Mouse (Mus musculus) stomach, embryonic 16.5 days (tissue): ENCODE data around the gene Tor1a. TPM values are rescaled to one million over a fixed set of nuclear protein-coding genes. Genes with fewer than 3 reads are reported as not detected.
A peak's percentile ranks its signal among the peaks of the same experiment; 100 is the strongest.
"Not testable (repeated sequence)": the region's sequence is repeated elsewhere in the genome, so short reads cannot be mapped to it uniquely, and the experiment has no call there.

Source experiments
- ATAC-seq: fragments of 200-750 bp; cut with Nextera tagmentation; 2 replicates; pipeline ENCODE4 v1.8.0; 2017; ENCODE audit warnings: moderate number of reproducible peaks, moderate TSS enrichment; ENCODE audit not compliant: insufficient read depth, low FRiP score
- H3K27ac ChIP-seq: fragments of 300-500 bp; sonication (generic); 2 replicates; pipeline ENCODE4 v1.5.1; 2014; ENCODE audit warnings: low read length
- H3K27me3 ChIP-seq: fragments of 300-500 bp; sonication (generic); 2 replicates; pipeline ENCODE4 v1.6.1; 2014; ENCODE audit warnings: low read length, control low read depth, mixed read lengths; ENCODE audit not compliant: control insufficient read depth, insufficient read depth
- H3K36me3 ChIP-seq: fragments of 300-500 bp; sonication (generic); 2 replicates; pipeline ENCODE4 v1.6.1; 2014; ENCODE audit warnings: low read length; ENCODE audit not compliant: control insufficient read depth, insufficient read depth
- H3K4me1 ChIP-seq: fragments of 300-500 bp; sonication (generic); 2 replicates; pipeline ENCODE4 v1.6.1; 2014; ENCODE audit warnings: low read length, control low read depth, mixed read lengths; ENCODE audit not compliant: control insufficient read depth, insufficient read depth
- H3K4me2 ChIP-seq: fragments of 300-500 bp; sonication (generic); 2 replicates; pipeline ENCODE4 v1.6.1; 2014; ENCODE audit warnings: low read depth, low read length, mixed read lengths
- H3K4me3 ChIP-seq: fragments of 300-500 bp; sonication (generic); replicated peaks from 2 replicates; pipeline ENCODE4 v1.5.1; 2014; ENCODE audit warnings: mild to moderate bottlenecking, low read length
- H3K9ac ChIP-seq: fragments of 300-500 bp; sonication (generic); 2 replicates; pipeline ENCODE4 v1.6.1; 2014; ENCODE audit warnings: low read length
- H3K9me3 ChIP-seq: fragments of 300-500 bp; sonication (generic); replicated peaks from 2 replicates; pipeline ENCODE4 v1.6.1; 2016; ENCODE audit warnings: low read length, control low read depth; ENCODE audit not compliant: control insufficient read depth
- whole genome bisulfite sequencing: fragments of 180-500 bp; shearing (Covaris S2); extraction: QIAGEN DNeasy Blood & Tissue Kit; methylation state at CpG from one replicate; pipeline ENCODE4 v1.1.7; 2014; 5-methylcytosine and 5-hydroxymethylcytosine counted together
- polyA plus RNA-seq: library from polyadenylated mRNA; unstranded; fragments of >200 nt; fragmentation: Nextera tagmentation; extraction: Ambion mirVana; gene quantifications from 2 replicates; pipeline ENCODE4 v1.2.1, GENCODE M21; 2015

Gene Tor1a
- polyA plus RNA-seq, 1 experiment from 2014 or later = 75.1 TPM

GRCm38 (mm10) chr2:30938574-30938991 lies 29.1 kb downstream of the Tor1a start:
- Histone ChIP-seq H3K4me2 (no peak overlapping the region), H3K27ac (peak overlapping the region; percentile 48; the same call in 1 of the 2 replicates)
- WGBS = 31% methylated on average over 4 of the region's 4 CpGs

GRCm38 (mm10) chr2:30937731-30938130 lies 30.0 kb downstream of the Tor1a start:
- ATAC-seq = no peak
- no peak overlapping the region for H3K9ac ChIP-seq
- H3K36me3 ChIP-seq = no peaks in the 10 kb centered on the region
- H3K4me3 ChIP-seq = no peak overlapping the region
- H3K4me2 ChIP-seq = no peak overlapping the region
- H3K27me3 ChIP-seq = no peaks in the 10 kb centered on the region
- no peaks in the 10 kb centered on the region for H3K4me1 ChIP-seq
- 60% methylated on average over 8 of the region's 8 CpGs for WGBS
- no peak overlapping the region for H3K27ac ChIP-seq
- no peaks in the 10 kb centered on the region for H3K9me3 ChIP-seq

More at GRCm38 (mm10) chr2:30938574-30938991, 29.1 kb downstream of the Tor1a start:
- Histone ChIP-seq H3K4me3 (no peak overlapping the region), H3K9ac (no peak overlapping the region), H3K36me3 (no peaks in the 10 kb centered on the region), H3K27me3 (no peaks in the 10 kb centered on the region), H3K4me1 (no peaks in the 10 kb centered on the region), H3K9me3 (no peaks in the 10 kb centered on the region)
- ATAC-seq = no peak

- H3K27ac ChIP-seq = no peak overlapping the region
- H3K4me1 ChIP-seq = 0 out of 2 replicates have a peak, but pooled peaks cover 2% of the 10 kb centered on the region
- H3K9me3 ChIP-seq = no peaks in the 10 kb centered on the region
- no peak overlapping the region for H3K9ac ChIP-seq
- no peak for ATAC-seq
- H3K4me2 ChIP-seq = no peak overlapping the region
- H3K4me3 ChIP-seq = no peak overlapping the region
- no peaks in the 10 kb centered on the region for H3K27me3 ChIP-seq
- WGBS = 76% methylated on average over 3 of the region's 3 CpGs
- H3K36me3 ChIP-seq = no peaks in the 10 kb centered on the region
Observed at GRCm38 (mm10) chr2:30936808-30937207, 30.9 kb downstream of the Tor1a start.

GRCm38 (mm10) chr2:30933917-30934450 lies 33.7 kb downstream of the Tor1a start:
- Histone ChIP-seq H3K36me3 (no peaks in the 10 kb centered on the region), H3K4me2 (no peak overlapping the region), H3K27me3 (no peaks in the 10 kb centered on the region), H3K27ac (no peak overlapping the region), H3K9ac (no peak overlapping the region), H3K4me3 (no peak overlapping the region), H3K4me1 (peaks cover 12% of the 10 kb centered on the region), H3K9me3 (no peaks in the 10 kb centered on the region)
- no peak; the same call in 1 of the 2 replicates for ATAC-seq
- WGBS = 22% methylated on average over 7 of the region's 7 CpGs

- no peaks in the 10 kb centered on the region for H3K36me3 ChIP-seq
- WGBS = 69% methylated on average over 6 of the region's 6 CpGs
- no peak for ATAC-seq
Observed at GRCm38 (mm10) chr2:30933032-30933431, 34.7 kb downstream of the Tor1a start.

GRCm38 (mm10) chr2:30931922-30932321 lies 35.8 kb downstream of the Tor1a start:
- Histone ChIP-seq H3K27me3 (no peaks in the 10 kb centered on the region), H3K36me3 (no peaks in the 10 kb centered on the region), H3K9me3 (no peaks in the 10 kb centered on the region), H3K4me1 (peaks cover 25% of the 10 kb centered on the region), H3K4me2 (no peak overlapping the region), H3K27ac (no peak overlapping the region), H3K9ac (no peak overlapping the region), H3K4me3 (no peak overlapping the region)
- 83% methylated on average over 3 of the region's 3 CpGs for WGBS
- no peak for ATAC-seq

More at GRCm38 (mm10) chr2:30933032-30933431, 34.7 kb downstream of the Tor1a start:
- Histone ChIP-seq H3K9ac (no peak overlapping the region), H3K4me3 (no peak overlapping the region), H3K27me3 (no peaks in the 10 kb centered on the region), H3K9me3 (no peaks in the 10 kb centered on the region), H3K4me2 (no peak overlapping the region), H3K27ac (no peak overlapping the region), H3K4me1 (peaks cover 20% of the 10 kb centered on the region)

DNA sequence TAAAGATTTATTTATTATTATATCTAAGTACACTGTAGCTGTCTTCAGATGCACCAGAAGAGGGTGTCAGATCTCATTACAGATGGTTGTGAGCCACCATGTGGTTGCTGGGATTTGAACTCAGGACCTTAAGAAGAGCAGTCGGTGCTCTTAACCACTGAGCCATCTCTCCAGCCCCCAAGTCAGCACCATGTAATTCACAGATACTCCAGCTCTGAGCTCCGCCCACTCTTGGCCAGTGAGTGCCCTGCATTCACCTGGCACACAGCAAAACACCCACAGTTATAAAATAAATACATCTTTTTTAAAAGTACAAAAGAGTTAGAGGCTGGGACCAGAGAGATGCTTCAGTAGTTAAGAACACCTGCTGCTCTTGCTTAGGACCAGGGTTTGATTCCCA lies 36.9 kb downstream of the Tor1a start:
- not testable (repeated sequence) for H3K27ac ChIP-seq
- 92% methylated on average over 2 of the region's 2 CpGs for WGBS

DNA sequence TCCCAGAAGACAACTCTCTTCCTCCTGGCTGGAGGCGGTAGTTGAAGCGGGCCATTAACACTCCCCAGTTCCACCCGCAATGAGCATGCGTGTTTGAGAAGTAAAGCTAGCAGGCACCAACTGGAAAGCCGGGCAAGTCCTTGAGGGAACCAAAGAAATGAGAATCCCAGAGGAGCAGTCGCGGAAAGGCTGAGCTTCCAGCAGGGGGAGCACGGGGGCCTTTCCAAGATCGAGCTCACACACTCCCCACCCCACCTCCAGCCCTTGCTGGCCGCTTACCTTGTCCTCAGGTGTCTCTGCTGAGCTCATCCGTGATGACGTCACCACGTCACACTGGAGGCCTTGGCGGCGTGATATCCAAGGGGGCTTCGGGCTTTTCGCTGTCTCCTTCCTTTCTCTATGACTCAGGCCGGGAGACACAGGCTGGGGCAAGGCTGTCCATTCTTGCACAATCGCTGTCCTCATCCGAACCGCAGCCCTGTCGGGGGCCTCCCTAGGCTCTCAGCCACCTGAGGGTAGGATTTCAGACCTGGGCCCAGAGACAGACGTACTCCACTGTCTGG lies 38.2 kb downstream of the Tor1a start, which contains the start of gene Ptges:
Gene Ptges (minus strand): TSS at position 381 of the 563 bp plus-strand sequence.
- Histone ChIP-seq H3K36me3 (no peaks in the 10 kb centered on the region), H3K4me2 (peak within 1 kb of the TSS; percentile 66), H3K4me3 (peak within 1 kb of the TSS; percentile 39), H3K9ac (peak within 1 kb of the TSS; percentile 62), H3K27ac (peak within 1 kb of the TSS; percentile 66), H3K9me3 (no peaks in the 10 kb centered on the region), H3K4me1 (peaks cover 33% of the 10 kb centered on the region), H3K27me3 (no peaks in the 10 kb centered on the region)
- peak; percentile 67 for ATAC-seq
- under 1% methylated on average over 23 of the region's 23 CpGs for WGBS

More for the DNA sequence above, 36.9 kb downstream of the Tor1a start:
- peaks cover 33% of the 10 kb centered on the region for H3K4me1 ChIP-seq
- H3K9ac ChIP-seq, H3K4me2 ChIP-seq, H3K9me3 ChIP-seq, H3K4me3 ChIP-seq, ATAC-seq, H3K27me3 ChIP-seq, H3K36me3 ChIP-seq: not testable (repeated sequence)

DNA sequence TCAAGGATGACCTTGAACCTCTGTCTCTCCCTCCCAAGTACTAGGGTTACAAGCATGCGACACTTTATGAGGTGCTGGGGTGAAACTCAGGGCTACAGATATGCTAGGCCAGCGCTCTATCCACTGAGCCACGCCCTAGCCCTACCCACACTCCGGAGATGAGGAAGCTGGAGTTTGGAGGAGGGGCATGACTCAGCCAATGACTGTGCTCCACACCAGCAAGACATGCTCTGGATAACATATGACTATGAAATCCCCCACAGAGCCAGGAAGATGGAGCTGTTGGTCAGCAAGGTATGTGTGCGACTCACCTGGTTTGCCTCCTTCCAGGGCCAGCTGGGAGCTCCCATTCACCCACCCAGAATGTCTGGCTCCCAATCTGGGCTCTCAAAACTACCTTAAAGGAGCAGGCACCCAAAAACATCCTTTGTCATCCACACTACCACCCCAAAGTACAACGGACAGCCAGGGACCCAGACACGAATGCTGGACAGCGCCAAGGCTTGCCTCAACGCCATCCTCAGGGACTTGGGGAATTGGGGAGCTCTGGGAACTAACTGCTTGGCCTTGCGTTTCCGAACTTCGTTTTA lies 38.7 kb downstream of the Tor1a start:
- H3K36me3 ChIP-seq = no peaks in the 10 kb centered on the region
- H3K4me1 ChIP-seq = peaks cover 33% of the 10 kb centered on the region
- no peaks in the 10 kb centered on the region for H3K27me3 ChIP-seq
- peak overlapping the region; percentile 66 for H3K27ac ChIP-seq
- no peaks in the 10 kb centered on the region for H3K9me3 ChIP-seq
- peak overlapping the region; percentile 62; the same call in 1 of the 2 replicates for H3K9ac ChIP-seq
- peak overlapping the region; percentile 39 for H3K4me3 ChIP-seq
- WGBS = 26% methylated on average over 12 of the region's 12 CpGs
- peak; percentile 80; the same call in 1 of the 2 replicates for ATAC-seq
- H3K4me2 ChIP-seq = peak overlapping the region; percentile 66
